Mouse (Mus musculus): ENCODE data around the gene Lcn5.

GRCm38 (mm10) chr2:25627811-25628210 is 29.9 kb upstream of the Lcn5 start, which contains the start of gene Fcna:
- TF ChIP-seq CTCF (IDR thresholded peaks at IDR 0.05; ENCODE audit: control insufficient read depth, insufficient read depth, low read length) (no peak), POLR2A (IDR thresholded peaks at IDR 0.05; ENCODE audit: borderline replicate concordance, control insufficient read depth, low read depth, low read length) (no peak)

Measured in bone marrow, adult 2 months (tissue).